Mouse (Mus musculus) midbrain, postnatal 0 days (tissue): ENCODE results near the gene Rpl36al. TPM values are rescaled to one million over a fixed set of nuclear protein-coding genes. Genes with fewer than 3 reads are reported as not detected.

Source experiments
- ATAC-seq: fragments of 200-750 bp; cut with Nextera tagmentation; 2 replicates; pipeline ENCODE4 v1.8.0; 2017; ENCODE audit warnings: moderate number of reproducible peaks, mild to moderate bottlenecking, moderate TSS enrichment, moderate library complexity; ENCODE audit not compliant: low FRiP score
- DNase-seq: peaks from one replicate; pipeline ENCODE4 v3.0.0-alpha.2; 2015; ENCODE audit warnings: low spot score
- H3K27ac ChIP-seq: fragments of 300-500 bp; sonication (generic); 2 replicates; pipeline ENCODE4 v1.5.1; 2014; ENCODE audit warnings: low read depth, mild to moderate bottlenecking, low read length, mixed read lengths
- H3K27me3 ChIP-seq: fragments of 300-500 bp; sonication (generic); 2 replicates; pipeline ENCODE4 v1.6.1; 2014; ENCODE audit warnings: low read length, control low read depth, mixed read lengths; ENCODE audit not compliant: insufficient read depth
- H3K36me3 ChIP-seq: fragments of 300-500 bp; sonication (generic); 2 replicates; pipeline ENCODE4 v1.6.1; 2014; ENCODE audit warnings: low read length, control low read depth, mixed read lengths; ENCODE audit not compliant: insufficient read depth
- H3K4me1 ChIP-seq: fragments of 300-500 bp; sonication (generic); 2 replicates; pipeline ENCODE4 v1.6.1; 2014; ENCODE audit warnings: mild to moderate bottlenecking, control low read depth, antibody characterized with exemption, low read length, mixed read lengths; ENCODE audit not compliant: insufficient read depth
- H3K4me2 ChIP-seq: fragments of 300-500 bp; sonication (generic); 2 replicates; pipeline ENCODE4 v1.6.1; 2014; ENCODE audit warnings: low read depth, mild to moderate bottlenecking, low read length, mixed read lengths; ENCODE audit not compliant: poor library complexity, severe bottlenecking
- H3K4me3 ChIP-seq: fragments of 300-500 bp; sonication (generic); 2 replicates; pipeline ENCODE4 v1.5.1; 2014; ENCODE audit warnings: low read depth, mild to moderate bottlenecking, low read length, moderate library complexity
- H3K9ac ChIP-seq: fragments of 300-500 bp; sonication (generic); replicated peaks from 2 replicates; pipeline ENCODE4 v1.6.1; 2014; ENCODE audit warnings: mild to moderate bottlenecking, low read length, moderate library complexity, mixed read lengths; ENCODE audit not compliant: poor library complexity, severe bottlenecking
- H3K9me3 ChIP-seq: fragments of 300-500 bp; sonication (generic); 2 replicates; pipeline ENCODE4 v1.6.1; 2016; ENCODE audit warnings: low read length, control low read depth
- CTCF ChIP-seq: IDR thresholded peaks from 2 replicates; pipeline ENCODE4 v1.5.1; 2016; ENCODE audit warnings: antibody characterized with exemption, mild to moderate bottlenecking
- WGBS: fragments of 180-500 bp; shearing (Covaris S2); extraction: QIAGEN DNeasy Blood & Tissue Kit; methylation state at CpG from one replicate; pipeline ENCODE4 v1.1.7; 2014; 5-methylcytosine and 5-hydroxymethylcytosine counted together
- polyA plus RNA-seq: library from polyadenylated mRNA; unstranded; fragments of >200 nt; fragmentation: Nextera tagmentation; extraction: Ambion mirVana; gene quantifications from 2 replicates; pipeline ENCODE4 v1.2.1, GENCODE M21; 2015
- total RNA-seq: library from RNA; depleted of rRNA; stranded (reverse); fragments of >200 nt; gene quantifications from 2 replicates; pipeline ENCODE4 v1.2.3, GENCODE M21; 2014

Rpl36al gene
- total and polyA plus RNA-seq, 2 experiments from 2014 or later, result 117 to 392 TPM

DNA sequence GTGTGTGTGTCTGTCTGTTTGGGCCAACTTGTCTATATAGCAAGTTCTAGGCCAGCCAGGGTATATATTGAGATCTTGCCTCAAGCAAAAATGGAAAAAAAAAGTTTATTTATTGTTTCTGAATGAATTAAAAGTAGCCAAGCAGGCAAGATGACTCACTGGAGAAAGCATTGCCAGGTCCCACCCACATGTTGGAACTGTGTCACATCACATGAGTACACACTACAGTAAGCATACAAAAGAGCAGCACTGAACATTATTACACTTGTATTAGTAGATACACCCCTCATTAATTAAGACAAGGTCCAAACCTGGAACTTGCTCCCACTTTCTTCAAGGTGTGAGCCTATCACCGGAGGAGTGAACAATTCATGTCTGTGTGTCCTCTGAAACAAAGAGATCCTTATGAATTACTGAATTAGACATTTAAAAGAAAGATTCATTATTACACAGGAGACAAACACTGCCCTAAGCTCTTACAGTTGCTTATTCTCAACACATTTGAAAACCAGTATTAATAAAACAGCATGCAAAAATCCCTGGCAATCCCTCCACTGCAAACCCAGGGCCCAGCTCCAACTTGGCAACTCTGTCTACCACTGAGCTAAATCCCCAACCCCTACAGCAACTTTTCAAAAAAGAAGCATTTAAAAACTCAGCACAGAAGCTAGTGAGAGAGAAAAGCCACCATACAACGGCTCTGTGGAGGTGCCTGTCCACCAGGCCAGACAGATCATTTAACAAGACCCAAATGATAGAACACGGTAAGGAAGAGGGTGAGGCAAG, 31.3 kb upstream of the Rpl36al start:
- no peak for DNase-seq

DNA sequence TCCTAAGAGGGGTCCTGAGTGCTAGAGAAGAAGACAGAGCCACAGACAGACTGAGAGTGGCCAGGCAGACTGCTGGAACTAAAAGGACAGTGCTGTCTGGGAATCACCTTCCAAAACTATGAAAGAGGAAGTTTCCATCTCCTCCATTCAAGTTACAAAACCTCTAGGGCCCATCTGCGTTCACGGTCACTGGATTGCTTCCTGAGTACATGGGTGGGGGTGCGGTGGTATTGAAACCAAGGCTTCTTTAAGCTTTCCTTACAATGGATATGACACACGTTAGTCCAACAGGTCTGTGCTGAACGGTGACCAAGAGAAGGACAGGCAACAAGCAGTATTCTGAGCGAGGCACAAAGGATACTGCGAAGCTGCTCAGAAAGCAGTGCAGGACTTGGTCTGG, 30.5 kb upstream of the Rpl36al start:
- H3K4me1 ChIP-seq, result no peaks in the 10 kb centered on the region
- no peak for ATAC-seq
- no peak overlapping the region for H3K27ac ChIP-seq
- no peak overlapping the region for H3K4me2 ChIP-seq
- no peak overlapping the region for H3K4me3 ChIP-seq
- no peak for TF ChIP-seq CTCF
- no peaks in the 10 kb centered on the region for H3K9me3 ChIP-seq
- no peak for DNase-seq
- H3K27me3 ChIP-seq, result no peaks in the 10 kb centered on the region
- H3K36me3 ChIP-seq, result no peaks in the 10 kb centered on the region
- H3K9ac ChIP-seq, result no peak overlapping the region
- WGBS, result 93% methylated on average over 7 of the region's 7 CpGs

More for the DNA sequence above, 31.3 kb upstream of the Rpl36al start:
- Histone ChIP-seq H3K4me1 (no peaks in the 10 kb centered on the region), H3K4me3 (no peak overlapping the region), H3K4me2 (no peak overlapping the region), H3K9me3 (no peaks in the 10 kb centered on the region), H3K36me3 (no peaks in the 10 kb centered on the region), H3K9ac (no peak overlapping the region), H3K27ac (no peak overlapping the region), H3K27me3 (no peaks in the 10 kb centered on the region)
- ATAC-seq, result no peak
- TF ChIP-seq CTCF, result no peak
- 77% methylated on average over 3 of the region's 3 CpGs for WGBS

DNA sequence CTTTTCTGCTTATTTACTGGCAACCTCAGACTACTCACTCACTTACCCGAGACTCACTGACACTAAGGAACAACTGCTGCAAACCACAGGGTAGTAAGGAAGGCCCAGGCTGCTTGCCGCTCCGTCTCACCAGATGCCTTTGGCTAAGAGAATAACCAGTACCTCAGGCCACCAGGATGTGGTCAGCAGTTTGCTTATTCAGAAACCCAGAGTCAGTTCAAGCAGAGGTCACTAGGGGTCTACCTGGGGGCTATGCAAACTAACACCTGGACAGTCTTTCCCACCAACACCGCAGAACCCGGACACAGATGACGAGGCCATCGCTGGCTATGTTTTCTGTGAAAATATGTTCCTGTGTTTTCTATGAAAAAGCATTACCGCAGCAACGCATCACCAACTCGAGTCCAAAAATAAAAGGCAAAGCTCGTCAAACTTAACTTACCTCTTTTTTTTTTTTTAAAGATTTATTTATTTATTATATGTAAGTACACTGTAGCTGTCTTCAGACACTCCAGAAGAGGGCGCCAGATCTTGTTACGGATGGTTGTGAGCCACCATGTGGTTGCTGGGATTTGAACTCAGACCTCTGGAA, 29.4 kb upstream of the Rpl36al start:
- no peak overlapping the region for H3K9ac ChIP-seq
- no peak overlapping the region for H3K4me2 ChIP-seq
- no peaks in the 10 kb centered on the region for H3K27me3 ChIP-seq
- no peak overlapping the region for H3K27ac ChIP-seq
- H3K36me3 ChIP-seq, result no peaks in the 10 kb centered on the region
- WGBS, result 95% methylated on average over 13 of the region's 13 CpGs
- no peak for DNase-seq
- H3K4me1 ChIP-seq, result no peaks in the 10 kb centered on the region
- H3K9me3 ChIP-seq, result no peaks in the 10 kb centered on the region
- TF ChIP-seq CTCF, result no peak
- no peak overlapping the region for H3K4me3 ChIP-seq
- ATAC-seq, result no peak

DNA sequence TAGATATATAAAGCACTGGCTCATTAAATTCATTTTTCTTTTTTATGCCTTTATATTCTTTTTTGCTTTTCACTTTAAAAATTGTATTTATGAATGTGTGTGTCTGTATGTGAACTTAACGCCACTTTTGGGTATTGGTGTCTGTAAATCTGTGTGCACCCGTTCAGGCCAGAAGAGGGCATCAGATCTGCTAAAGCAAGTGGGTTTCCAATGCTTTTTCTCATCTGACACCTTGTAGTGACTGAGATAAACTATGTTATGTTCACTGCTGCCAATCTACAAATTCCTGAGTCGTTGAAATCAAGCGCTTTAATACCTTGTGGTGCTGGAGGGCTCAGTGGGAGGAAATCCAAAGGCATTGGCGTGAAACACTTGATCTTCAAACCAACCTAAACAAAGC, 27.2 kb upstream of the Rpl36al start:
- DNase-seq (peak; percentile 24), ATAC-seq (no peak)
- Histone ChIP-seq H3K9me3 (no peaks in the 10 kb centered on the region), H3K4me3 (no peak overlapping the region), H3K4me1 (no peaks in the 10 kb centered on the region), H3K4me2 (no peak overlapping the region), H3K27me3 (no peaks in the 10 kb centered on the region), H3K9ac (no peak overlapping the region), H3K36me3 (no peaks in the 10 kb centered on the region), H3K27ac (no peak overlapping the region)
- 77% methylated on average over 5 of the region's 5 CpGs for WGBS
- TF ChIP-seq CTCF, result peak; percentile 69

DNA sequence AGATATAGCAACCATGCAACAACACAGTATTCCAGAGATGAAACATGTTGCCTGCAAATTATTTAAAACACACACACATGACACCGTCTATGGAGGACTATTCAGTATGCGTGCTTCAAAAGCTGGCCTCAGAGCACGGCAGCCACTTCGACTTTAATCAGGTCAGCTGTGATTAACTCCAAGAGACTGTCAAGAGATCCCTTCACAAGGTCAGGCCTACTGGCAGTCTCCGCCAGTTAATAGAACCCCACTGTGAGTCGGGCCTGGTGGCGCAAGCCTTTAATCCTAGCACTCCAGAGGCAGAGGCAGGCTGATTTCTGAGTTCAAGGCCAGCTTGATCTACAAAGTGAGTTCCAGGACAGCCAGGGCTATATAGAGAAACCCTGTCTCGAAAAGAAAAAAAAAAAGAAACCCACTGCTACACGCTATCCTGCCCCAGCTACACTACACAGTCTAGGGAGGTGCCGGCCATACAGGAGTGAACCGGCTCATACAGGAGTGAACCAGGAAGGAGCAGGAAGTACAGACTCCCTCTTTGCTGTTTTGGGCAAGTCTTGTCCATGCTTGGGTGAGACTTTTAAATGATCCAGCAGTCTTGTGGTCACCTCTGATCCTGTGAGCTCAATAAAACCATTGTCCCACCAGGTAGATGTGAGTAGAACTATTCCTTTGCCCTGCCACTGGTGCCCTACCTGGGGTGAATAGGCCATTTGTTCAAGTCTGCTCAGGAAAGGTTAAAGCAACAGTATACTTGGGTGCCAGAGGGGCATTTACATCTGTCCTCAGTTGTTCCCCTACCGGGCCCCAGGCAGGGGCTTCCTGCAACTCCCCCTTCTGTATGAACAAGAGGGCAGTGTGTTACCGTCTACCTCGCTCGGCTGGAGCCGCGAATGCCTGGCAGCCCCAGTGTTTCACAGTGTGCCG, 26.4 kb upstream of the Rpl36al start:
- TF ChIP-seq CTCF, result no peak
- WGBS, result 90% methylated on average over 18 of the region's 18 CpGs
- no peaks in the 10 kb centered on the region for H3K27me3 ChIP-seq
- DNase-seq (no peak), ATAC-seq (no peak)
- no peak overlapping the region for H3K27ac ChIP-seq
- no peak overlapping the region for H3K4me3 ChIP-seq
- H3K36me3 ChIP-seq, result no peaks in the 10 kb centered on the region
- no peak overlapping the region for H3K4me2 ChIP-seq
- H3K9ac ChIP-seq, result no peak overlapping the region
- no peaks in the 10 kb centered on the region for H3K9me3 ChIP-seq
- H3K4me1 ChIP-seq, result no peaks in the 10 kb centered on the region
